Mouse (Mus musculus) ES-Bruce4 (cell line): Measurements from ENCODE around the gene Vcl. TPM values are rescaled to one million over a fixed set of nuclear protein-coding genes. Genes with fewer than 3 reads are reported as not detected.

ENCODE experiments used
- H3K27ac ChIP-seq: 2 replicates; pipeline ENCODE4 v1.5.1; 2012; ENCODE audit warnings: low read length, inconsistent platforms; ENCODE audit not compliant: insufficient read depth
- H3K27me3 ChIP-seq: 2 replicates; pipeline ENCODE4 v1.6.1; 2012; ENCODE audit warnings: mild to moderate bottlenecking, low read length, inconsistent platforms; ENCODE audit not compliant: control insufficient read depth, poor library complexity, insufficient read depth, severe bottlenecking
- H3K36me3 ChIP-seq: 2 replicates; pipeline ENCODE4 v1.6.1; 2012; ENCODE audit warnings: inconsistent platforms, mild to moderate bottlenecking, low read length, moderate library complexity; ENCODE audit not compliant: control insufficient read depth, poor library complexity, insufficient read depth, severe bottlenecking
- H3K4me1 ChIP-seq: one replicate; pipeline ENCODE4 v1.8.1; 2011; ENCODE audit warnings: low read length; ENCODE audit not compliant: control insufficient read depth, insufficient read depth
- H3K4me3 ChIP-seq: 2 replicates; pipeline ENCODE4 v1.5.1; 2011; ENCODE audit warnings: low read depth, mild to moderate bottlenecking, low read length
- H3K9ac ChIP-seq: 2 replicates; pipeline ENCODE4 v1.6.1; 2012; ENCODE audit warnings: low read depth, mild to moderate bottlenecking, inconsistent platforms; ENCODE audit not compliant: poor library complexity, severe bottlenecking
- H3K9me3 ChIP-seq: replicated peaks from 2 replicates; pipeline ENCODE4 v1.6.1; 2012; ENCODE audit warnings: mild to moderate bottlenecking, low read length, inconsistent platforms; ENCODE audit not compliant: control insufficient read depth, poor library complexity, insufficient read depth, severe bottlenecking
- CTCF ChIP-seq: IDR thresholded peaks from one replicate; pipeline ENCODE4 v1.8.1; 2011; ENCODE audit warnings: low read depth, low read length
- EP300 ChIP-seq: IDR thresholded peaks from 2 replicates; pipeline ENCODE4 v1.6.1; 2011; ENCODE audit warnings: low read depth, low read length; ENCODE audit not compliant: insufficient read depth
- POLR2A ChIP-seq: IDR thresholded peaks from one replicate; pipeline ENCODE4 v1.8.1; 2011; ENCODE audit warnings: low read length; ENCODE audit not compliant: insufficient read depth
- polyA plus RNA-seq: library from polyadenylated mRNA; stranded (reverse); fragments of >200 nt; gene quantifications from 2 replicates; pipeline ENCODE4 v1.2.4, GENCODE M21; 2011; ENCODE audit warnings: low read depth; ENCODE audit not compliant: missing spikeins, insufficient read depth, insufficient read length

The Vcl gene
- 123 and 124 TPM in 2 replicates for polyA plus RNA-seq

DNA sequence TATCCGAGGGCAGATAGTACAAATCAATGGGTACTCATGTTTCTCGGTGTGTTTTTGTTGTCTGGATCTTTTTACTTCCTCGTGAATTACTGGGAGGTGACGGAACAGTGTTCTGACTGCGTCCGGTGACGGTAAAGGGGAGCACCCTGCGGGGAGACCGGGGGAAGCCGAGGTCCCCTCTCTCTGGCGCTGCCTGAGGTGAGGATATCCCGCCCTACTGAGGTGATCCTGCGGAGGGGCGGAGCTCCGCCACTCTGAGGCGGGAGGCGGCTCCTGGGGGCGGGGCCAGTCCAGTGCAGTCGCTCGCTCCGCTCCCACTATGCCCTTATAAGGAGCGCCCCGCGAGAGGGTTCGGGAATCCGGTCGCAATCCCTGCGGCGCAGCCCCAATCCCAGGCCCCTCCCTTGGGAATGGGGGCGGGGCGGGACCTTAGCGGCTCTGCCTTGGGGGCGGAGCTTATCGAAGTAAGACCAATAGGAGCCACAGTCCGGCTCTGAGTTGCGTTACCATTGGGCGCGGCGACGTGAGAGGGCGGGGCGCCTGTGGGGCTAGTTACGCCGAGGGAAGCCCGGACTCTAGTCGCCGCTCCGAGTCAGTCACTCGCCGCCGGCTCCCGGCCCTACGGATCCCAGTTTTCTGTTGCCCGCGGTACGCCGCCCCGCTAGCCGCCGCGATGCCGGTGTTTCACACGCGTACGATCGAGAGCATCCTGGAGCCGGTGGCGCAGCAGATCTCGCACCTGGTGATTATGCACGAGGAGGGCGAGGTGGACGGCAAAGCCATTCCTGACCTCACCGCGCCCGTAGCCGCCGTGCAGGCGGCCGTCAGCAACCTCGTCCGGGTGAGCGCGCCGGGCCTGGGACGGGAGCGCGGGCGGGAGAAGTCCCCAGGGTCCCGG lies at the start of gene Vcl:
TSS of gene Vcl (plus strand) at position 551 of the 898 bp plus-strand sequence.
- Histone ChIP-seq H3K4me1 (no peaks in the 10 kb centered on the region), H3K27ac (0 out of 2 replicates have a peak within 1 kb of the TSS, but pooled peaks have one; percentile 64), H3K36me3 (no peaks in the 10 kb centered on the region), H3K9ac (peak within 1 kb of the TSS; percentile 75), H3K27me3 (no peaks in the 10 kb centered on the region), H3K4me3 (peak within 1 kb of the TSS; percentile 94), H3K9me3 (no peaks in the 10 kb centered on the region)
- TF ChIP-seq POLR2A: peak; percentile 91
- TF ChIP-seq EP300: no peak

DNA sequence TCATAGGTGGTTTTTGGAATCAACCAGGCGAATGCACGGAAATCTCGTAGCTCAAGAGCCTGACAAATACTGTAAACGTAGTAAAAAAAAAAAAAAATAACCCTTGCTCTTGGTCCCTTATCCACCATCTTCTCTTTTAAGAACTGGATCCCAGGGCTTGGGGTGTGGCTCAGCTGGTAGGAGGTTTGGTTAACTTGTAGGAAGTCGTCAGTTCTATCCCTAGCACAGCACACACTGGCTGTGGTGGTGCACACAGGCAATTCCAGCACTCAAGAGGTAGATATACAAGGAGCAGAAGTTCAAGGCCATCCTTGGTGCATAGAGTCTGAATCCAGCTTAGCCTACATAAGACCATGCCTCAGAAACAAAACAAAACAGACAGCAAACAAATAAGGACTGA lies 44.5 kb upstream of the Vcl start:
- Histone ChIP-seq H3K9me3 (no peaks in the 10 kb centered on the region), H3K27ac (no peak overlapping the region), H3K9ac (no peak overlapping the region), H3K4me3 (no peak overlapping the region), H3K27me3 (no peaks in the 10 kb centered on the region), H3K36me3 (no peaks in the 10 kb centered on the region), H3K4me1 (no peaks in the 10 kb centered on the region)
- TF ChIP-seq EP300 (no peak), POLR2A (no peak), CTCF (no peak)

DNA sequence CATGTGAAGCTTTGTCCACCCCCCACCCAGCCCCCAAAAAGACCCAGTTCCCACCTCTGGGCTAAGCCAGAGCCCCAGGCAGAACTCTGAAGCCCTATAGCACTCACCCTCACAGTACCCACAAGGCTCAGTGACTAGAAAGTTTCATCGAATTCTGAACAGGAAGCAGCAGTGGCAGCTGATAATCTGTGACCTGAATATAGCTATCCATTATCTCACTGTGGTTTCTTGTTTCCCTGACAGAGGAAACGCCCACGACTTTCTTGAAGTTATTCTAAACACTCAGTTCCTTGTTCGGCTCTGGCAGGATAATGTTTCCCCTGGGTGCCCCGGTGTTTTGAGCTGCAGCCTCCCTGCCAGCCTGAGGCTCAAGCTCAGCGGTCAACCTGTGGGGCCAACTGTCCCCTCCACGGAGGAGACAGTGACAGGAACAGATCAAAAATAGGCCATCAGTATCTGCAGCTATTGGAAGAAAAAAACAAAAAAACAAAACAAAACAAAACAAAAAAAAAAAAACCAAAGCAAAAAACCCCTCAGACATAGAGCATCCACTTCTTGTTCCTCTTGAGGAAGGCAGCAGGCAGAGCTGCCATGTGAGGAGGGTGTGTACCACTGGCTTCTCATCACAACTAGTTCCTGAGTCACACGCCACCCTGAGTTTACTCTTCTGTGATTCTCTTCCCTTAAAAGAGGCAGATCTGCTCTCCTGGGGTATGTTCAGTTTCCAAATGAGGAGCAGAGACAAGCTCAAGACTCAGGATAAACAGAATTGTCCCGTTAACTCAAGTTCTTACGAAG lies 43.9 kb upstream of the Vcl start:
- no peak overlapping the region for H3K9ac ChIP-seq
- H3K4me1 ChIP-seq: no peaks in the 10 kb centered on the region
- no peaks in the 10 kb centered on the region for H3K9me3 ChIP-seq
- no peaks in the 10 kb centered on the region for H3K36me3 ChIP-seq
- H3K4me3 ChIP-seq: no peak overlapping the region
- TF ChIP-seq EP300 (no peak), CTCF (no peak), POLR2A (no peak)
- H3K27me3 ChIP-seq: no peaks in the 10 kb centered on the region
- H3K27ac ChIP-seq: no peak overlapping the region

DNA sequence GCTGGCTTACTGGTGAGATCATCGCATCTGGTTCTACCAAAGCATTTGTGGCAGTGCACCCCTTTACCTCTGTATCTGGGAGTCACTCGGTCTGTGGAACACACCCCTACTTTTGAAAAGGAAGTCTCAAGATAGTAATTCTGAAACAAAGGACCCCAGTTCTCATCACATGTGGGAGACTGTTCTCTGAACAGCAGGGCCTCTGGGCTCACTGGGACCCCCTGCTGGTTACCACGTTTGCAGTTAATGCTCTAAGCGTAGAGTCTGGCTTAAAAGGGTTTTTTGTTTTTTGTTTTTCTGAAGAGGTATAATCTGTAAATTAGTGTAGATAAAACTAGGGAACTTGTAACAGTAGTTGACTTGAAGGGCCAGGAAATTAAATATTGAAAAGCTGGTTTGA lies 42.9 kb upstream of the Vcl start:
- no peaks in the 10 kb centered on the region for H3K27me3 ChIP-seq
- no peak overlapping the region for H3K4me3 ChIP-seq
- H3K36me3 ChIP-seq: no peaks in the 10 kb centered on the region
- no peak for TF ChIP-seq POLR2A
- peak; percentile 15 for TF ChIP-seq CTCF
- no peaks in the 10 kb centered on the region for H3K4me1 ChIP-seq
- H3K9ac ChIP-seq: no peak overlapping the region
- H3K27ac ChIP-seq: no peak overlapping the region
- H3K9me3 ChIP-seq: no peaks in the 10 kb centered on the region

DNA sequence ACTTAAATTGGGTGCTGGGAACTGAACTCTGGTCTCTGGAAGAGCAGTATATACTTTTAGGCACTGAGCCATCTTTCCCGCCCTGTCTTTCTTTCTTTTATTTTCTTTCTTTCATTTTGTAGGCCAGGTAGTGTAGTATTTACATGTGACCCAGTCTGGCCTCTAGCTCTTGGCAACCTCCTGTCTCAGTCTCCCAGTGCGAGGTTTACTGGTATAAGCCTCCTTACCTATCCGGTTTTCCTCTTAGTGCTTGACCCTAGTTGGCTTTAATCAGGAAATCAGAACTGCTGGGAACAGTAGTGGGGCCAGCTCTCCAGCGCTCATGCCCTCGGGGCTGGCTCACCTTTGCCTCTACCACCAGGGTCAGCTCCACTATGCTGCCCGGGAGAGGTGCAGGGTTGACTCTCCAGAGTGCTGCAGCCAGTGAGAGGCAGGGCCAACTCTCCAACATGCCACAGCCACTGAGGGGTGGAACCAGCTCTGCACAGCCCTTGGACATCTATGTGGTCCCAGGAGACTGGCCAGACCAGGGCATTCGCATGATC lies 41.6 kb upstream of the Vcl start:
- Histone ChIP-seq H3K27ac (no peak overlapping the region), H3K4me1 (no peaks in the 10 kb centered on the region), H3K27me3 (no peaks in the 10 kb centered on the region), H3K4me3 (no peak overlapping the region), H3K36me3 (no peaks in the 10 kb centered on the region), H3K9ac (no peak overlapping the region), H3K9me3 (no peaks in the 10 kb centered on the region)
- TF ChIP-seq CTCF (no peak), EP300 (no peak), POLR2A (no peak)
